Mouse (Mus musculus) 416B (cell line): ENCODE measurements around the gene Lmx1a.

Experiments
- DNase-seq: peaks from one replicate; pipeline ENCODE4 v3.0.0; 2011; ENCODE audit warnings: low read depth

The Lmx1a gene

GRCm38 (mm10) chr1:167888816-167889215 is 199.8 kb downstream of the Lmx1a start:
- no peak for DNase-seq

- peak; percentile 19 for DNase-seq
These were observed 207.2 kb downstream of the Lmx1a start for GRCm38 (mm10) chr1:167896234-167896633.
